Mouse (Mus musculus) E14TG2a.4 (cell line): ENCODE measurements around the gene Adamts14.

Experiments
- H3K27me3 ChIP-seq: 2 replicates; pipeline ENCODE4 v1.6.1; 2014; ENCODE audit warnings: low read length, control low read depth; ENCODE audit not compliant: insufficient read depth
- H3K36me3 ChIP-seq: 2 replicates; pipeline ENCODE4 v1.6.1; 2014; ENCODE audit warnings: low read length, control low read depth; ENCODE audit not compliant: insufficient read depth
- H3K4me1 ChIP-seq: replicated peaks from 2 replicates; pipeline ENCODE4 v1.6.1; 2014; ENCODE audit warnings: low read depth, low read length, control low read depth
- H3K4me3 ChIP-seq: replicated peaks from 2 replicates; pipeline ENCODE4 v1.5.1; 2014; ENCODE audit warnings: mild to moderate bottlenecking, low read length
- H3K9me3 ChIP-seq: 2 replicates; pipeline ENCODE4 v1.6.1; 2014; ENCODE audit warnings: low read length, control low read depth
- CTCF ChIP-seq: conservative IDR thresholded peaks from 2 replicates; pipeline ENCODE4 v1.5.1; 2014; ENCODE audit warnings: low read length
- NANOG ChIP-seq: IDR thresholded peaks from 2 replicates; pipeline ENCODE4 v1.6.1; 2014; ENCODE audit warnings: borderline replicate concordance, low read length, mixed read lengths
- POU5F1 ChIP-seq: IDR thresholded peaks from 2 replicates; pipeline ENCODE4 v1.6.1; 2014; ENCODE audit warnings: low read length, borderline replicate concordance

Adamts14 gene

GRCm38 (mm10) chr10:61160671-61161070, 112.6 kb downstream of the Adamts14 start:
- H3K9me3 ChIP-seq = no peaks in the 10 kb centered on the region

GRCm38 (mm10) chr10:61160089-61160488, 113.1 kb downstream of the Adamts14 start:
- no peak overlapping the region for H3K4me3 ChIP-seq
- no peaks in the 10 kb centered on the region for H3K36me3 ChIP-seq
- TF ChIP-seq POU5F1 = no peak
- no peak for TF ChIP-seq CTCF
- TF ChIP-seq NANOG = no peak
- no peaks in the 10 kb centered on the region for H3K27me3 ChIP-seq
- H3K4me1 ChIP-seq = peaks cover 9% of the 10 kb centered on the region
- no peaks in the 10 kb centered on the region for H3K9me3 ChIP-seq

More at GRCm38 (mm10) chr10:61160671-61161070, 112.6 kb downstream of the Adamts14 start:
- no peak overlapping the region for H3K4me3 ChIP-seq
- H3K36me3 ChIP-seq = no peaks in the 10 kb centered on the region
- H3K27me3 ChIP-seq = no peaks in the 10 kb centered on the region
- TF ChIP-seq POU5F1 = no peak
- TF ChIP-seq CTCF = no peak
- TF ChIP-seq NANOG = no peak
- H3K4me1 ChIP-seq = peaks cover 9% of the 10 kb centered on the region

GRCm38 (mm10) chr10:61158594-61158993, 114.6 kb downstream of the Adamts14 start:
- peaks cover 9% of the 10 kb centered on the region for H3K4me1 ChIP-seq
- H3K9me3 ChIP-seq = no peaks in the 10 kb centered on the region
- no peak overlapping the region for H3K4me3 ChIP-seq
- no peaks in the 10 kb centered on the region for H3K36me3 ChIP-seq
- H3K27me3 ChIP-seq = no peaks in the 10 kb centered on the region
- TF ChIP-seq NANOG = no peak
- no peak for TF ChIP-seq CTCF
- no peak for TF ChIP-seq POU5F1

- no peak for TF ChIP-seq NANOG
- no peak for TF ChIP-seq CTCF
- TF ChIP-seq POU5F1 = no peak
- Histone ChIP-seq H3K36me3 (no peaks in the 10 kb centered on the region), H3K27me3 (no peaks in the 10 kb centered on the region)
Measured at GRCm38 (mm10) chr10:61156453-61156852, 116.8 kb downstream of the Adamts14 start.

GRCm38 (mm10) chr10:61155611-61156010, 117.6 kb downstream of the Adamts14 start:
- no peaks in the 10 kb centered on the region for H3K4me1 ChIP-seq
- no peak overlapping the region for H3K4me3 ChIP-seq
- no peaks in the 10 kb centered on the region for H3K36me3 ChIP-seq
- TF ChIP-seq POU5F1 (no peak), CTCF (no peak), NANOG (no peak)
- H3K9me3 ChIP-seq = no peaks in the 10 kb centered on the region
- no peaks in the 10 kb centered on the region for H3K27me3 ChIP-seq

More at GRCm38 (mm10) chr10:61156453-61156852, 116.8 kb downstream of the Adamts14 start:
- Histone ChIP-seq H3K4me1 (no peaks in the 10 kb centered on the region), H3K4me3 (no peak overlapping the region), H3K9me3 (no peaks in the 10 kb centered on the region)

GRCm38 (mm10) chr10:61152131-61152530, 121.1 kb downstream of the Adamts14 start:
- no peak overlapping the region for H3K4me3 ChIP-seq
- TF ChIP-seq POU5F1 (no peak), NANOG (no peak), CTCF (no peak)
- no peaks in the 10 kb centered on the region for H3K36me3 ChIP-seq
- H3K4me1 ChIP-seq = peaks cover 19% of the 10 kb centered on the region
- no peaks in the 10 kb centered on the region for H3K27me3 ChIP-seq
- H3K9me3 ChIP-seq = no peaks in the 10 kb centered on the region

GRCm38 (mm10) chr10:61150616-61151015, 122.6 kb downstream of the Adamts14 start:
- Histone ChIP-seq H3K27me3 (no peaks in the 10 kb centered on the region), H3K4me3 (no peak overlapping the region), H3K4me1 (peaks cover 21% of the 10 kb centered on the region), H3K9me3 (no peaks in the 10 kb centered on the region), H3K36me3 (no peaks in the 10 kb centered on the region)
- no peak for TF ChIP-seq CTCF
- TF ChIP-seq NANOG = no peak
- no peak for TF ChIP-seq POU5F1

GRCm38 (mm10) chr10:61149476-61149875, 123.8 kb downstream of the Adamts14 start:
- no peaks in the 10 kb centered on the region for H3K27me3 ChIP-seq
- no peak for TF ChIP-seq POU5F1
- no peak for TF ChIP-seq CTCF
- TF ChIP-seq NANOG = no peak
- H3K4me1 ChIP-seq = peaks cover 29% of the 10 kb centered on the region
- no peaks in the 10 kb centered on the region for H3K36me3 ChIP-seq
- H3K9me3 ChIP-seq = no peaks in the 10 kb centered on the region
- no peak overlapping the region for H3K4me3 ChIP-seq
